Mouse (Mus musculus) natural killer cell, adult 2 months (primary cell): Measurements from ENCODE around the gene Prpf19.

ENCODE experiments used
- DNase-seq, 2 experiments: peaks; one replicate each; pipeline ENCODE4 v3.0.0; 2022; ENCODE audit warnings: low spot score in 2 of 2

The Prpf19 gene

GRCm38 (mm10) chr19:10938771-10939170 lies 43.7 kb downstream of the Prpf19 start:
- DNase-seq: no peak

GRCm38 (mm10) chr19:10940097-10940800 lies 45.2 kb downstream of the Prpf19 start:
- peak; percentile 39 to 55 for DNase-seq

GRCm38 (mm10) chr19:10940801-10941457 lies 45.9 kb downstream of the Prpf19 start:
- DNase-seq: no peak

GRCm38 (mm10) chr19:10943955-10944354 lies 48.9 kb downstream of the Prpf19 start:
- DNase-seq: peak in 1 of 2 experiments; percentile 7

DNA sequence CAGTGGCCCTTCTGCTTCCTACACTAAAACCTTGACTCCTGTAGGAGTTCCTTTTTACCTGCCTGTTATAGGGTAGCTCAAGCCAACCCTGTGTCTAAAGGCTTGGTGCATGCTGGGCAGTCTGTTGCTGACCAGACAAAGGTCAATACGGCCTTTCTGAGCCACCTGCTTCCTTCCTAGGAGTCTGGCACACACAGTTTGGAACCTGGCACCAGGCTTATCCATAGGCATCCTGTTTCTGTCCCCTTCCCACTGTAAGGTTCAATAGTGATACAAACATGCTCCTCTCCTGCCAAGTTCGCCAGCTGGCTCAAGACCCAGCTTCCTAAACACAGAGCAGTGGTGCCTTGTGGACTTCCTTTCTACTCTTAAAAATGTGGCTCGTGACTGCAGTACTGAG lies 51.5 kb downstream of the Prpf19 start:
- DNase-seq: no peak

DNA sequence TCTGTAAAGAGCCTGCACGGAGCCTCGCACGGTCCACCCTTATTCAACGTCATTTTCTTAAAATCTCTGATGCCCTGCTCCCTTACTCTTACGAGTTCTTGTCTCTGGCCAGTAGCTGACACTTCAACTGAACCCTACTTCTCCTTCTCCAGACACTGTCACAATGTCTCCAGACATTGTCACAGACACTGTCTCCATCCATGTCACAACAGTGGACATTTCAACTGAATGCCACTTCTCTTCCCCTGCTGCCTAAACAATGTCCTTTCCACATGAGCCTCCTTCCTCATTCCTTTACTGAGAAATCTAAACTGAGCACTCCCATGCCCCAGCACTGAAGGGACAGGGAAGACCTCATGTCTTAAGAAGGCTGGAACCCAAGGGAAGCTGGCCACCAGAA lies 52.2 kb downstream of the Prpf19 start:
- DNase-seq: no peak

- DNase-seq: peak in 1 of 2 experiments; percentile 12
These were observed 53.4 kb downstream of the Prpf19 start for GRCm38 (mm10) chr19:10948416-10948815.

- peak; percentile 94 to 95 for DNase-seq
These were observed 54.1 kb downstream of the Prpf19 start, which contains the start of gene Ccdc86 for GRCm38 (mm10) chr19:10949112-10949511. Ccdc86 (minus strand) TSS chr19:10949266.

DNA sequence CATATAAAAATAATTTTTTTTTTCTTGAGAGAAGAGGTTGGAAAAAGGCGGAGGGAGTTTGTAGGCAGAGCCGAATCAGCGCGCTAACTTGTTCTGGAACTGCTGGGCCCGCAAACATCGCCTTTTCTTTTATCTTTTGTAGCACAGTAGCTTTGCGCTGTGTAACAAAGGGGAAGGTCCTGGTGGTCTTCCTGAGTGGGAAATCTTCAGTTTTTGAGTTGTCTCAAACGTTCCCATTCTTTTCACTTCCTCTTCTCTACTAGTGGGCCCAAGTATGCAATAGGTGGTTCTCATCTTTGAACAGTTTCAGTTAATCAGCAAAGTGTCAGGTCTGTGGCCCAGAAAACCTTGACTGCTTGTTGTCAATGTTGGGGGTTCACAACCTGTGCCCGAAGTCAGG lies 54.5 kb downstream of the Prpf19 start:
- no peak for DNase-seq

DNA sequence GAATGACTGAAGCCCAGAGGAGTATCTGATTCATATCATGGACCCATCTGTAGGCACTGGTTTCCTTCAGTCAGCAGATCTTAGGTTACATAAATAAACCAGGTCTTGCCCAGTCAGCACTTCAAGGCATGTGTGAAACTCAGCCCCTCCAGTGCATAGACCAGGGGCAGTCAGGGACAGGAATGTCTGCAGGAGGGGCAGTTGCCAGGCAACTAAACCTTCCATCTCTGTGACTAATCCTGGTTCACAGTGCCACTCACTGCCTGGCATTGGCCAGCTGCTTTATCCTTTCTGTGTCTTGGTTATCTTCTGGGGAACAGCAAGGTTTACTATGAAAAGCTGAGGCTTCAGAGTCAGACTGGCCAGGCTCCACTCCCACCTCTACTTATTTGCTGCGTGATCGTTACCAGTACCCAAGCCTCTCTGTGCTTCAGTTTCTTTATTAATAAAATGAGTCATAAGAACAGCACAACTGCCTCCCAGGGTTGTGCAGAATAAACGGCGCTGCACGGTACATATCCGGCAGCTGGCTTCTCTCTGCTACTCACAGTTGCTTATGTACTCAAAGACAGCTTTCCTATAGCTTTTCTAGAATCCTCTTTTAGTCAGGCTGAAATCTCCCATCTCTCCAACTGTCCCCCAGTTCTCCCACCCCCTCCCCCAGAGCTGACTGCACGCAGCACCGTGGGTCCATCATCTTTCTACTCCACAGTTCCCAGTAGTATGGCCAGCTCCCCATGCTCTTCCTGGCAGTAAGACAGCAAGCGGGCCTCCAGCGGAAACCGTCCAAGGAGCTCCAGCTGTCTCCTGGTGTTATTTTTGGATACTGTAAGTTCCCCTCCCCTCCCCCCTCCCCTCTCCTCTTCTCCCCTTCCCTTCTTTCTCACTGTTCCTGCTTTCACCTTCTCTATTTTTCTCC lies 57.2 kb downstream of the Prpf19 start:
- DNase-seq: no peak
